Mouse (Mus musculus) heart, embryonic 11.5 days (tissue): ENCODE measurements around the gene Orai3. TPM values are rescaled to one million over a fixed set of nuclear protein-coding genes. Genes with fewer than 3 reads are reported as not detected.

Source experiments
- ATAC-seq: fragments of 200-750 bp; cut with Nextera tagmentation; replicated peaks from 2 replicates; pipeline ENCODE4 v1.8.0; 2017; ENCODE audit warnings: moderate library complexity; ENCODE audit not compliant: insufficient number of reproducible peaks, low FRiP score, low TSS enrichment
- H3K27ac ChIP-seq: fragments of 300-500 bp; sonication (generic); 2 replicates; pipeline ENCODE4 v1.5.1; 2014; ENCODE audit warnings: mild to moderate bottlenecking, low read depth, low read length
- H3K27me3 ChIP-seq: fragments of 300-500 bp; sonication (generic); 2 replicates; pipeline ENCODE4 v1.6.1; 2014; ENCODE audit warnings: mild to moderate bottlenecking, low read length, mixed read lengths; ENCODE audit not compliant: control insufficient read depth, insufficient read depth
- H3K36me3 ChIP-seq: fragments of 300-500 bp; sonication (generic); 2 replicates; pipeline ENCODE4 v1.6.1; 2014; ENCODE audit warnings: mild to moderate bottlenecking, low read length, moderate library complexity, mixed read lengths; ENCODE audit not compliant: control insufficient read depth, insufficient read depth
- H3K4me1 ChIP-seq: fragments of 300-500 bp; sonication (generic); 2 replicates; pipeline ENCODE4 v1.6.1; 2014; ENCODE audit warnings: low read length; ENCODE audit not compliant: control insufficient read depth, insufficient read depth
- H3K4me2 ChIP-seq: fragments of 300-500 bp; sonication (generic); 2 replicates; pipeline ENCODE4 v1.6.1; 2014; ENCODE audit warnings: mild to moderate bottlenecking, moderate library complexity
- H3K4me3 ChIP-seq: fragments of 300-500 bp; sonication (generic); 2 replicates; pipeline ENCODE4 v1.5.1; 2014; ENCODE audit warnings: low read depth, low read length
- H3K9ac ChIP-seq: fragments of 300-500 bp; sonication (generic); 2 replicates; pipeline ENCODE4 v1.6.1; 2014; ENCODE audit warnings: mild to moderate bottlenecking, low read depth, low read length, moderate library complexity
- H3K9me3 ChIP-seq: fragments of 300-500 bp; sonication (generic); replicated peaks from 2 replicates; pipeline ENCODE4 v1.6.1; 2016; ENCODE audit warnings: low read length; ENCODE audit not compliant: control insufficient read depth
- WGBS: fragments of 180-500 bp; shearing (Covaris S2); extraction: QIAGEN DNeasy Blood & Tissue Kit; methylation state at CpG from one replicate; pipeline ENCODE4 v1.1.7; 2014; ENCODE audit not compliant: insufficient replicate concordance; 5-methylcytosine and 5-hydroxymethylcytosine counted together
- polyA plus RNA-seq: library from polyadenylated mRNA; unstranded; fragments of >200 nt; fragmentation: Nextera tagmentation; extraction: Ambion mirVana; gene quantifications from 2 replicates; pipeline ENCODE4 v1.2.1, GENCODE M21; 2014

Orai3 gene
- polyA plus RNA-seq, 1 experiment from 2014 or later = 14.5 TPM

- Histone ChIP-seq H3K27ac (peak overlapping the region; percentile 90), H3K36me3 (peaks cover 13% of the 10 kb centered on the region), H3K4me2 (peak overlapping the region; percentile 98), H3K9ac (peak overlapping the region; percentile 83), H3K4me3 (peak overlapping the region; percentile 81), H3K4me1 (peaks cover 11% of the 10 kb centered on the region; the same call in 1 of the 2 replicates), H3K9me3 (no peaks in the 10 kb centered on the region), H3K27me3 (no peaks in the 10 kb centered on the region)
- peak; percentile 71 for ATAC-seq
- under 1% methylated on average over 39 of the region's 39 CpGs for WGBS
Observed at GRCm38 (mm10) chr7:127745652-127746493, 23.7 kb upstream of the Orai3 start.

- Histone ChIP-seq H3K4me2 (peak overlapping the region; percentile 98), H3K9me3 (no peaks in the 10 kb centered on the region), H3K4me3 (peak overlapping the region; percentile 81), H3K9ac (peak overlapping the region; percentile 83), H3K36me3 (peaks cover 18% of the 10 kb centered on the region), H3K27ac (peak overlapping the region; percentile 90), H3K4me1 (peaks cover 11% of the 10 kb centered on the region; the same call in 1 of the 2 replicates), H3K27me3 (peaks cover 3% of the 10 kb centered on the region; the same call in 1 of the 2 replicates)
- ATAC-seq = peak; percentile 32
- WGBS = under 1% methylated on average over 31 of the region's 62 CpGs
Observed at GRCm38 (mm10) chr7:127746494-127747491, 22.8 kb upstream of the Orai3 start.

GRCm38 (mm10) chr7:127747559-127748234 is 21.9 kb upstream of the Orai3 start:
- no peaks in the 10 kb centered on the region for H3K9me3 ChIP-seq
- peaks cover 3% of the 10 kb centered on the region; the same call in 1 of the 2 replicates for H3K27me3 ChIP-seq
- peak overlapping the region; percentile 83 for H3K9ac ChIP-seq
- H3K4me3 ChIP-seq = peak overlapping the region; percentile 81
- H3K27ac ChIP-seq = peak overlapping the region; percentile 90; the same call in 1 of the 2 replicates
- H3K4me2 ChIP-seq = peak overlapping the region; percentile 98
- whole genome bisulfite sequencing = 53% methylated on average over 6 of the region's 6 CpGs
- no peak for ATAC-seq
- H3K36me3 ChIP-seq = peaks cover 25% of the 10 kb centered on the region
- peaks cover 11% of the 10 kb centered on the region; the same call in 1 of the 2 replicates for H3K4me1 ChIP-seq

- Histone ChIP-seq H3K27ac (no peak overlapping the region), H3K36me3 (peaks cover 30% of the 10 kb centered on the region), H3K9me3 (no peaks in the 10 kb centered on the region), H3K9ac (no peak overlapping the region), H3K4me1 (peaks cover 11% of the 10 kb centered on the region; the same call in 1 of the 2 replicates), H3K4me2 (peak overlapping the region; percentile 98; the same call in 1 of the 2 replicates), H3K4me3 (no peak overlapping the region), H3K27me3 (peaks cover 5% of the 10 kb centered on the region)
- no peak for ATAC-seq
- WGBS = 91% methylated on average over 28 of the region's 28 CpGs
Observed at GRCm38 (mm10) chr7:127748235-127748560, 21.4 kb upstream of the Orai3 start.

- ATAC-seq = no peak
- Histone ChIP-seq H3K27me3 (peaks cover 10% of the 10 kb centered on the region), H3K4me2 (no peak overlapping the region), H3K27ac (no peak overlapping the region), H3K4me3 (no peak overlapping the region), H3K4me1 (peaks cover 11% of the 10 kb centered on the region; the same call in 1 of the 2 replicates), H3K36me3 (peaks cover 37% of the 10 kb centered on the region), H3K9ac (no peak overlapping the region), H3K9me3 (no peaks in the 10 kb centered on the region)
- 83% methylated on average over 19 of the region's 19 CpGs for WGBS
Observed at GRCm38 (mm10) chr7:127750131-127751127, 19.2 kb upstream of the Orai3 start.

- 88% methylated on average over 5 of the region's 5 CpGs for WGBS
- H3K9ac ChIP-seq = no peak overlapping the region
- peaks cover 37% of the 10 kb centered on the region for H3K36me3 ChIP-seq
- peaks cover 11% of the 10 kb centered on the region; the same call in 1 of the 2 replicates for H3K4me1 ChIP-seq
- no peak for ATAC-seq
- no peak overlapping the region for H3K4me2 ChIP-seq
- no peak overlapping the region for H3K4me3 ChIP-seq
- no peaks in the 10 kb centered on the region for H3K9me3 ChIP-seq
- peaks cover 18% of the 10 kb centered on the region for H3K27me3 ChIP-seq
- H3K27ac ChIP-seq = no peak overlapping the region
Observed at GRCm38 (mm10) chr7:127751619-127752018, 18.0 kb upstream of the Orai3 start.

GRCm38 (mm10) chr7:127752069-127752468 is 17.5 kb upstream of the Orai3 start:
- H3K4me1 ChIP-seq = peaks cover 11% of the 10 kb centered on the region; the same call in 1 of the 2 replicates
- H3K27me3 ChIP-seq = peaks cover 23% of the 10 kb centered on the region
- H3K4me3 ChIP-seq = no peak overlapping the region
- ATAC-seq = no peak
- H3K9me3 ChIP-seq = no peaks in the 10 kb centered on the region
- H3K9ac ChIP-seq = no peak overlapping the region
- no peak overlapping the region for H3K27ac ChIP-seq
- WGBS = 90% methylated on average over 27 of the region's 27 CpGs
- H3K36me3 ChIP-seq = peaks cover 38% of the 10 kb centered on the region
- H3K4me2 ChIP-seq = no peak overlapping the region
